Mouse (Mus musculus) cortical plate, adult 2 months (tissue): ENCODE results near the gene Eln. TPM values are rescaled to one million over a fixed set of nuclear protein-coding genes. Genes with fewer than 3 reads are reported as not detected.

Experiments
- H3K27ac ChIP-seq: fragments of 200-500 bp; 2 replicates; pipeline ENCODE4 v1.5.1; 2012; ENCODE audit warnings: low read length, control low read depth, inconsistent platforms; ENCODE audit not compliant: insufficient read depth
- H3K4me1 ChIP-seq: fragments of 200-500 bp; 2 replicates; pipeline ENCODE4 v1.6.1; 2011; ENCODE audit warnings: low read length; ENCODE audit not compliant: control insufficient read depth, insufficient read depth
- H3K4me3 ChIP-seq: fragments of 200-500 bp; 2 replicates; pipeline ENCODE4 v1.5.1; 2011; ENCODE audit warnings: mild to moderate bottlenecking, low read length, control low read depth; ENCODE audit not compliant: insufficient read depth
- CTCF ChIP-seq: fragments of 200-500 bp; IDR thresholded peaks from 2 replicates; pipeline ENCODE4 v1.5.1; 2011; ENCODE audit warnings: mild to moderate bottlenecking, control low read depth, low read length; ENCODE audit not compliant: insufficient read depth; ENCODE audit errors: extremely low read depth
- POLR2A ChIP-seq: fragments of 200-500 bp; IDR thresholded peaks from 2 replicates; pipeline ENCODE4 v1.6.1; 2011; ENCODE audit warnings: mild to moderate bottlenecking, low read length, control low read depth; ENCODE audit not compliant: insufficient read depth; ENCODE audit errors: extremely low read depth
- polyA plus RNA-seq: library from polyadenylated mRNA; depleted of rRNA; stranded (reverse); fragments of >200 nt; gene quantifications from 2 replicates; pipeline ENCODE4 v1.2.3, GENCODE M21; 2012

Eln gene
- polyA plus RNA-seq, 1 experiment, result 11.1 TPM

DNA sequence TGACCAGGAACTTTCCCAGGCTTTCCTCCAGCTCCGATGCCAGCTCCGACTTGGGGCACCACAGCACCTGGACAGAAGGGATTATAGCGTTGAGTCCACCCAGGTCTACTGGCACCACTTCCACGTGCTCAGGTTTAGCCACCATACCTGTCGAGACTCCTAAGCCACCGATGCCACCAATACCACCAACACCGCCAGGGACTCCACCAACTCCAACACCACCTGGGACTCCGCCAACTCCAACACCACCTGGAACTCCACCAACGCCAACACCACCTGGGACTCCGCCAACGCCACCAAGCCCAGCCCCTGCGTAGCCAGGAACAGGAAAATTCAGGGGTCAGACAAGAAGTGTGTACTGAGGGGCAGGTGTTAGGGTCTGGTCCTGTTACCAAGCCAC, 18.0 kb downstream of the Eln start:
- H3K4me3 ChIP-seq, result no peak overlapping the region
- TF ChIP-seq POLR2A (no peak), CTCF (no peak)
- H3K4me1 ChIP-seq, result no peaks in the 10 kb centered on the region
- H3K27ac ChIP-seq, result no peak overlapping the region

GRCm38 (mm10) chr5:134728535-134728934, 18.6 kb downstream of the Eln start:
- Histone ChIP-seq H3K4me1 (no peaks in the 10 kb centered on the region), H3K4me3 (no peak overlapping the region), H3K27ac (no peak overlapping the region)
- TF ChIP-seq CTCF (no peak), POLR2A (no peak)

GRCm38 (mm10) chr5:134727001-134727639, 20.0 kb downstream of the Eln start:
- no peak for TF ChIP-seq POLR2A
- no peak for TF ChIP-seq CTCF
- Histone ChIP-seq H3K4me3 (no peak overlapping the region), H3K27ac (no peak overlapping the region), H3K4me1 (no peaks in the 10 kb centered on the region)

- no peak for TF ChIP-seq CTCF
- no peak for TF ChIP-seq POLR2A
- Histone ChIP-seq H3K4me3 (no peak overlapping the region), H3K4me1 (no peaks in the 10 kb centered on the region), H3K27ac (no peak overlapping the region)
These were observed 21.8 kb downstream of the Eln start for GRCm38 (mm10) chr5:134725299-134725698.

GRCm38 (mm10) chr5:134720058-134720457, 27.1 kb downstream of the Eln start:
- no peak overlapping the region for H3K4me3 ChIP-seq
- H3K4me1 ChIP-seq, result no peaks in the 10 kb centered on the region
- TF ChIP-seq POLR2A (no peak), CTCF (no peak)
- H3K27ac ChIP-seq, result no peak overlapping the region

GRCm38 (mm10) chr5:134711076-134711475, 36.0 kb downstream of the Eln start:
- TF ChIP-seq CTCF (no peak), POLR2A (no peak)

GRCm38 (mm10) chr5:134709275-134709674, 37.8 kb downstream of the Eln start:
- TF ChIP-seq POLR2A (no peak), CTCF (no peak)

More at GRCm38 (mm10) chr5:134711076-134711475, 36.0 kb downstream of the Eln start:
- Histone ChIP-seq H3K4me3 (no peak overlapping the region), H3K27ac (no peak overlapping the region), H3K4me1 (no peaks in the 10 kb centered on the region)

DNA sequence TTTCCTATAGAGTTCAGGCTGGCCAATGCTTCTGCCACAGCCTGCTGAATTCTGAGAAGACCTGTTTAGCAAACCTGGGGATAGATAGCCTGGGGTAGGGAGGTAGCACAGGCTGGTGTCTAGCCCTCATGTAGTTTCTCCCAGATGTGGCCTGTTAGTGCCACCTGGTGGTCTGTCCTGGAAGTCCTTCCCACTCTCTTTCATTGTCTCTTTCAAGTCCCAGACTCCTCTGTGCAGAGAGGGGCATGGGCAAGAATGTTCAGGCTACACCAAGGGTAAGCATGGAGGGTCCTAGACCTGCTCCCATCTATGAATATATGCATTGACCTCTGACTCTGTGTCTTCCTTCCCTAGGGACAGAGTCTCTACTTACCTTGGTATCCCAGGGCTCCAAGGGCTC, 43.0 kb downstream of the Eln start:
- Histone ChIP-seq H3K27ac (no peak overlapping the region), H3K4me3 (no peak overlapping the region), H3K4me1 (no peaks in the 10 kb centered on the region)
- TF ChIP-seq POLR2A, result no peak
- peak; percentile 91 for TF ChIP-seq CTCF

More at GRCm38 (mm10) chr5:134709275-134709674, 37.8 kb downstream of the Eln start:
- no peaks in the 10 kb centered on the region for H3K4me1 ChIP-seq
- H3K4me3 ChIP-seq, result no peak overlapping the region
- H3K27ac ChIP-seq, result no peak overlapping the region

- no peaks in the 10 kb centered on the region for H3K4me1 ChIP-seq
- no peak overlapping the region for H3K4me3 ChIP-seq
- TF ChIP-seq CTCF, result no peak
- no peak for TF ChIP-seq POLR2A
- no peak overlapping the region for H3K27ac ChIP-seq
These were observed 51.6 kb downstream of the Eln start for GRCm38 (mm10) chr5:134695539-134695938.

DNA sequence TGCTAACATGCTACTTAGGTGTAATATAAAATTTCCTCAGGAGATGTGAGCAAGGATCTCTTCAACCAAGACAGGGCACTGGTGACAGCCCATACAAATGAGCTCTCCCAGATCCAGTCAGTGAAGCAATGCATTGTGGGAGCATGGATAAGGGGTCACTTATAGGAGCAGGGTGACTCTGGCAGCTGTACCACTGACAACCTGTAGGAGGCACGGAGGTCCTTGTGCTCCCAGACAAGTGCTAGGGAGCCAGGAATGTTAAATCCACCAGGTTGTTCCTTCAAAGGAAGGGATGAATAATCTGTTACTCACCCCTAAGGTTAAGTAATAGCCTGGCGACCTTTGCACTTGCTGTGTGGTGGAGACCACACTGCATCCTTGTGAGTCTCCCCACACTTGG, 52.0 kb downstream of the Eln start:
- TF ChIP-seq CTCF (no peak), POLR2A (no peak)
- no peak overlapping the region for H3K4me3 ChIP-seq
- H3K27ac ChIP-seq, result no peak overlapping the region
- no peaks in the 10 kb centered on the region for H3K4me1 ChIP-seq

GRCm38 (mm10) chr5:134692704-134693103, 54.4 kb downstream of the Eln start:
- TF ChIP-seq CTCF (no peak), POLR2A (no peak)
- H3K27ac ChIP-seq, result no peak overlapping the region
- no peak overlapping the region for H3K4me3 ChIP-seq
- no peaks in the 10 kb centered on the region for H3K4me1 ChIP-seq
